Mouse (Mus musculus): Measurements from ENCODE around the gene Tacr2. TPM values are rescaled to one million over a fixed set of nuclear protein-coding genes. Genes with fewer than 3 reads are reported as not detected.

Tacr2 gene
- polyA plus RNA-seq, 1 experiment from 2014 or later = not detected

- 89% methylated on average over 10 of the region's 10 CpGs for WGBS
Observed at GRCm38 (mm10) chr10:62310259-62311039, 58.2 kb downstream of the Tacr2 start.

GRCm38 (mm10) chr10:62311464-62311863, 59.2 kb downstream of the Tacr2 start:
- H3K4me2 ChIP-seq = no peak overlapping the region
- peaks cover 7% of the 10 kb centered on the region; the same call in 1 of the 2 replicates for H3K4me1 ChIP-seq
- H3K27me3 ChIP-seq (replicated peaks) = no peaks in the 10 kb centered on the region
- H3K9ac ChIP-seq = no peak overlapping the region
- H3K9me3 ChIP-seq = no peaks in the 10 kb centered on the region
- 55% methylated on average over 6 of the region's 6 CpGs for WGBS
- no peaks in the 10 kb centered on the region for H3K36me3 ChIP-seq (replicated peaks)
- no peak overlapping the region for H3K4me3 ChIP-seq
- ATAC-seq (replicated peaks) = no peak
- H3K27ac ChIP-seq = no peak overlapping the region

More at GRCm38 (mm10) chr10:62310259-62311039, 58.2 kb downstream of the Tacr2 start:
- no peak overlapping the region for H3K9ac ChIP-seq
- H3K27me3 ChIP-seq (replicated peaks) = no peaks in the 10 kb centered on the region
- no peak overlapping the region for H3K4me2 ChIP-seq
- H3K27ac ChIP-seq = no peak overlapping the region
- no peaks in the 10 kb centered on the region for H3K36me3 ChIP-seq (replicated peaks)
- no peak for ATAC-seq (replicated peaks)
- no peak overlapping the region for H3K4me3 ChIP-seq
- peaks cover 7% of the 10 kb centered on the region; the same call in 1 of the 2 replicates for H3K4me1 ChIP-seq
- H3K9me3 ChIP-seq = no peaks in the 10 kb centered on the region

- no peaks in the 10 kb centered on the region for H3K9me3 ChIP-seq
- peaks cover 7% of the 10 kb centered on the region; the same call in 1 of the 2 replicates for H3K4me1 ChIP-seq
- H3K4me2 ChIP-seq = no peak overlapping the region
- H3K27ac ChIP-seq = no peak overlapping the region
- no peak overlapping the region for H3K4me3 ChIP-seq
- no peak overlapping the region for H3K9ac ChIP-seq
- 72% methylated on average over 9 of the region's 10 CpGs for WGBS
- H3K36me3 ChIP-seq (replicated peaks) = no peaks in the 10 kb centered on the region
- no peak for ATAC-seq (replicated peaks)
- H3K27me3 ChIP-seq (replicated peaks) = no peaks in the 10 kb centered on the region
Observed at GRCm38 (mm10) chr10:62313140-62313539, 60.9 kb downstream of the Tacr2 start.

- H3K9me3 ChIP-seq = no peaks in the 10 kb centered on the region
- no peak overlapping the region for H3K4me3 ChIP-seq
- H3K4me1 ChIP-seq = peaks cover 7% of the 10 kb centered on the region; the same call in 1 of the 2 replicates
- WGBS = 62% methylated on average over 15 of the region's 15 CpGs
- no peak for ATAC-seq (replicated peaks)
- H3K9ac ChIP-seq = no peak overlapping the region
- no peaks in the 10 kb centered on the region for H3K36me3 ChIP-seq (replicated peaks)
- H3K27ac ChIP-seq = no peak overlapping the region
- H3K27me3 ChIP-seq (replicated peaks) = no peaks in the 10 kb centered on the region
- no peak overlapping the region for H3K4me2 ChIP-seq
Observed at GRCm38 (mm10) chr10:62313885-62314424, 61.7 kb downstream of the Tacr2 start.

Other genes starting within 250 kb of the Tacr2 start
- gene Neurog3, start 119.3 kb upstream of the Tacr2 start, polyA plus RNA-seq (2015; fragmentation: Nextera tagmentation; extraction: Ambion mirVana) = 0.13 and 0.19 TPM in 2 replicates
- 194 and 204 TPM in 2 replicates for gene Fam241b, start 108.5 kb upstream of the Tacr2 start, polyA plus RNA-seq (2015; fragmentation: Nextera tagmentation; extraction: Ambion mirVana)
- gene Tspan15, start 21.2 kb upstream of the Tacr2 start, polyA plus RNA-seq (2015; fragmentation: Nextera tagmentation; extraction: Ambion mirVana) = 21.1 and 23.4 TPM in 2 replicates
- gene Hk1, start 127.5 kb downstream of the Tacr2 start, polyA plus RNA-seq (2015; fragmentation: Nextera tagmentation; extraction: Ambion mirVana) = 126 and 135 TPM in 2 replicates
- 0.27 and 0.35 TPM in 2 replicates for gene Hkdc1, start 170.1 kb downstream of the Tacr2 start, polyA plus RNA-seq (2015; fragmentation: Nextera tagmentation; extraction: Ambion mirVana)
- gene 4930507D05Rik, start 197.1 kb downstream of the Tacr2 start, polyA plus RNA-seq (2015; fragmentation: Nextera tagmentation; extraction: Ambion mirVana) = 1.2 and 1.5 TPM in 2 replicates
- 19.8 and 21.1 TPM in 2 replicates for gene Supv3l1, start 197.3 kb downstream of the Tacr2 start, polyA plus RNA-seq (2015; fragmentation: Nextera tagmentation; extraction: Ambion mirVana)
- 52.6 and 55.0 TPM in 2 replicates for gene Vps26a, start 234.4 kb downstream of the Tacr2 start, polyA plus RNA-seq (2015; fragmentation: Nextera tagmentation; extraction: Ambion mirVana)

All from midbrain, embryonic 15.5 days (tissue).